In the genomic region with DNA sequence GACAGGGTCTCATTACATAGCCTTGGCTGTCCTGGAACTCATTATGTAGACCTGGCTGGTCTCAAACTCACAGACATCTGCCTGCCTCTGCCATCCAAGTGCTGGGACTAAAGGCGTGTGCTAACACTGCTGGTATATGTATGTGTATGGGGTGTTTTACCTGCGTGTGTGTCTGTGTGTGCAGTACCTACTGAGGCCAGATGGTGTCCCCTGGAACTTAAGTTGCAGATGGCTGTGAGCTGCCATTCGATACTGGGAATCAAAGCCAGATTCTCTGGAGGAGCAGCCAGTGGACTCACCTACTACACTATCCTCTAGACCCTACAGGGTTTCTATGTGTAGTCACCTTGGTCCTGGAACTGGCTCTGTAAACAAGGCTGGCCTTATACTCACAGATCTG, we compare ENCODE assay signal across 8 mouse cellular contexts. TPM values are rescaled to one million over a fixed set of nuclear protein-coding genes. Genes with fewer than 3 reads are reported as not detected.
A peak's percentile ranks its signal among the peaks of the same experiment; 100 is the strongest.
DNase-seq lines count a peak whose midpoint lies in the region; ATAC-seq and TF ChIP-seq lines count a peak whose summit lies in the region.
"Had no signal": no experiment of that assay in that cellular context is flagged by ENCODE, and none has a peak within 500 bp of the region (broad histone marks: within the 10 kb centered on the region; RNA-seq: fewer than 3 reads in every experiment).

No protein-coding gene starts in this region.

- peaks cover 27% of the 10 kb centered on the region for H3K4me1 ChIP-seq in neural tube, embryonic 15.5 days

- H3K4me2 ChIP-seq in neural tube, embryonic 15.5 days = no peak overlapping the region
- H3K4me2 ChIP-seq: limb, embryonic 15.5 days had no signal

- ATAC-seq in neural tube, embryonic 15.5 days (ENCODE audit: low FRiP score) = no peak

- DNase-seq in layer of hippocampus, adult 2 months (ENCODE audit: low spot score in 2 of 2) = peak in 1 of 2 experiments; percentile 13
- DNase-seq in layer of hippocampus, adult 18-20 months (ENCODE audit: low spot score in 2 of 2) = no peak
- peak; percentile 88 for DNase-seq in ES-CJ7 (ENCODE audit: low read depth, low spot score)
- peak; percentile 46 for DNase-seq in WW6 (ENCODE audit: low read depth, low spot score)
- DNase-seq in kidney, postnatal 4 days = peak; percentile 67 to 74
- DNase-seq in gastrocnemius, postnatal 4 days (ENCODE audit: low spot score in 2 of 2) = no peak

- H3K9me3 ChIP-seq in neural tube, embryonic 15.5 days (replicated peaks) = no peaks in the 10 kb centered on the region
- H3K9me3 ChIP-seq: limb, embryonic 15.5 days had no signal

- peak; percentile 68 for TF ChIP-seq CTCF in layer of hippocampus, adult 2 months (conservative IDR thresholded peaks at IDR 0.05)

- WGBS in neural tube, embryonic 15.5 days = 72% methylated on average over 3 of the region's 3 CpGs

- H3K4me3 ChIP-seq in layer of hippocampus, adult 2 months = no peak overlapping the region
- no peak overlapping the region for H3K4me3 ChIP-seq in neural tube, embryonic 15.5 days (replicated peaks)
- H3K4me3 ChIP-seq: limb, embryonic 15.5 days had no signal

- no peak overlapping the region for H3K27ac ChIP-seq in layer of hippocampus, adult 2 months
- H3K27ac ChIP-seq in neural tube, embryonic 15.5 days (replicated peaks) = no peak overlapping the region
- H3K27ac ChIP-seq: limb, embryonic 15.5 days had no signal

- no peaks in the 10 kb centered on the region for H3K27me3 ChIP-seq in neural tube, embryonic 15.5 days (replicated peaks)
- H3K27me3 ChIP-seq: limb, embryonic 15.5 days had no signal

- H3K9ac ChIP-seq in neural tube, embryonic 15.5 days (replicated peaks) = no peak overlapping the region
- H3K9ac ChIP-seq: limb, embryonic 15.5 days had no signal

- H3K36me3 ChIP-seq in neural tube, embryonic 15.5 days = peaks cover 41% of the 10 kb centered on the region

RNA-seq across cellular contexts. Expression of a gene that starts 3.8 kb away (rescaled TPM):
- total RNA-seq in layer of hippocampus, adult 2 months (2021) = 100 to 1,000 TPM; 298 to 305 TPM
- 100 to 1,000 TPM; 288 to 294 TPM for total RNA-seq in layer of hippocampus, adult 18-20 months (2021)
- polyA plus RNA-seq in neural tube, embryonic 15.5 days (2015; fragmentation: Nextera tagmentation; extraction: Ambion mirVana) = 122 and 126 TPM in 2 replicates
- total RNA-seq in gastrocnemius, postnatal 4 days (2021) = 10 to 100 TPM; 84.8 to 88.9 TPM

RNA-seq across cellular contexts. Expression of a gene that starts 17.5 kb away (rescaled TPM):
- 1 to 10 TPM; 1.3 to 2.0 TPM for total RNA-seq in layer of hippocampus, adult 2 months (2021)
- 1 to 10 TPM in 1 of 2 experiments, under 1 TPM in 1; 0.79 to 1.2 TPM for total RNA-seq in layer of hippocampus, adult 18-20 months (2021)
- polyA plus RNA-seq in neural tube, embryonic 15.5 days (2015; fragmentation: Nextera tagmentation; extraction: Ambion mirVana) = 0.14 and 0.24 TPM in 2 replicates
- total RNA-seq in gastrocnemius, postnatal 4 days (2021) = not detected

RNA-seq across cellular contexts. Expression of a gene that starts 29.6 kb away (rescaled TPM):
- 10 to 100 TPM; 21.6 to 24.8 TPM for total RNA-seq in layer of hippocampus, adult 2 months (2021)
- 10 to 100 TPM; 23.4 to 24.5 TPM for total RNA-seq in layer of hippocampus, adult 18-20 months (2021)
- polyA plus RNA-seq in neural tube, embryonic 15.5 days (2015; fragmentation: Nextera tagmentation; extraction: Ambion mirVana) = 15.1 and 15.8 TPM in 2 replicates
- total RNA-seq in gastrocnemius, postnatal 4 days (2021) = 10 to 100 TPM; 16.1 to 18.4 TPM

RNA-seq across cellular contexts. Expression of a gene that starts 33.0 kb away (rescaled TPM):
- 100 to 1,000 TPM; 103 to 107 TPM for total RNA-seq in layer of hippocampus, adult 2 months (2021)
- 100 to 1,000 TPM in 1 of 2 experiments, 10 to 100 TPM in 1; 96.8 to 101 TPM for total RNA-seq in layer of hippocampus, adult 18-20 months (2021)
- polyA plus RNA-seq in neural tube, embryonic 15.5 days (2015; fragmentation: Nextera tagmentation; extraction: Ambion mirVana) = 136 and 141 TPM in 2 replicates
- 10 to 100 TPM; 63.8 to 67.6 TPM for total RNA-seq in gastrocnemius, postnatal 4 days (2021)

RNA-seq across cellular contexts. Expression of a gene that starts 49.2 kb away (rescaled TPM):
- 100 to 1,000 TPM; 138 to 140 TPM for total RNA-seq in layer of hippocampus, adult 2 months (2021)
- 100 to 1,000 TPM; 129 to 136 TPM for total RNA-seq in layer of hippocampus, adult 18-20 months (2021)
- polyA plus RNA-seq in neural tube, embryonic 15.5 days (2015; fragmentation: Nextera tagmentation; extraction: Ambion mirVana) = 55.5 and 59.0 TPM in 2 replicates
- 10 to 100 TPM; 10.3 to 10.8 TPM for total RNA-seq in gastrocnemius, postnatal 4 days (2021)

Comparison
In these comparisons a context has a peak if more than half of its experiments do, and no peak if none do; other contexts are left out.
1. DNase-seq: peak in ES-CJ7 (single experiment), WW6 (single experiment) and kidney, postnatal 4 days (2 of 2); none in layer of hippocampus, adult 18-20 months (0 of 2) and gastrocnemius, postnatal 4 days (0 of 2).